Mouse (Mus musculus): ENCODE results near the gene Ccdc142. TPM values are rescaled to one million over a fixed set of nuclear protein-coding genes. Genes with fewer than 3 reads are reported as not detected.

The Ccdc142 gene
- polyA plus RNA-seq, 1 experiment from 2014 or later, result 1.00 TPM

DNA sequence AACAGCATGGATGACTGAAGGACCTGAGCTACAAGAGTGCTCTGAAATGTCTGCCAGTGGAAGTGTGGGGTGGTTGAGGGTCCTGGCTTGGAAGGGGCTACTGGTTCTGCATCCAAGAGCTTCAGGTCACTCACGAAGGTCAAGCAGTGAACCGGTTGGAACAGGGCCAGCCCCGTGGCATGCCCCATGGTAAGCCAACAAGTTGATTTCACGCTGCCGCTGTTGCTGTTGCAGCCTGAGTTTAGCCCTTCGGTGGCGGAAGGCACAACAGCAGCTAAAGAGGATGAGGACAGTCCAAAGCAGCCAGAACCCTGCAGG is 18.3 kb downstream of the Ccdc142 start:
- DNase-seq (ENCODE audit: low spot score, missing footprints), result no peak
- peak overlapping the region; percentile 96 for H3K9ac ChIP-seq (ENCODE audit: low read length)
- H3K36me3 ChIP-seq (ENCODE audit: control insufficient read depth, insufficient read depth, low read length), result no peaks in the 10 kb centered on the region; the same call in 1 of the 2 replicates
- H3K9me3 ChIP-seq (ENCODE audit: control insufficient read depth, low read length), result no peaks in the 10 kb centered on the region
- H3K27me3 ChIP-seq (ENCODE audit: control insufficient read depth, insufficient read depth, low read length), result no peaks in the 10 kb centered on the region
- WGBS, result 70% methylated on average over 7 of the region's 7 CpGs
- peaks cover 40% of the 10 kb centered on the region for H3K4me1 ChIP-seq (ENCODE audit: control insufficient read depth, insufficient read depth, low read length)
- peak overlapping the region; percentile 98 for H3K4me2 ChIP-seq
- H3K4me3 ChIP-seq (ENCODE audit: low read depth, low read length), result peak overlapping the region; percentile 79; the same call in 1 of the 2 replicates
- H3K27ac ChIP-seq (ENCODE audit: low read depth, low read length), result no peak overlapping the region; the same call in 1 of the 2 replicates
- ATAC-seq (ENCODE audit: low FRiP score), result no peak

DNA sequence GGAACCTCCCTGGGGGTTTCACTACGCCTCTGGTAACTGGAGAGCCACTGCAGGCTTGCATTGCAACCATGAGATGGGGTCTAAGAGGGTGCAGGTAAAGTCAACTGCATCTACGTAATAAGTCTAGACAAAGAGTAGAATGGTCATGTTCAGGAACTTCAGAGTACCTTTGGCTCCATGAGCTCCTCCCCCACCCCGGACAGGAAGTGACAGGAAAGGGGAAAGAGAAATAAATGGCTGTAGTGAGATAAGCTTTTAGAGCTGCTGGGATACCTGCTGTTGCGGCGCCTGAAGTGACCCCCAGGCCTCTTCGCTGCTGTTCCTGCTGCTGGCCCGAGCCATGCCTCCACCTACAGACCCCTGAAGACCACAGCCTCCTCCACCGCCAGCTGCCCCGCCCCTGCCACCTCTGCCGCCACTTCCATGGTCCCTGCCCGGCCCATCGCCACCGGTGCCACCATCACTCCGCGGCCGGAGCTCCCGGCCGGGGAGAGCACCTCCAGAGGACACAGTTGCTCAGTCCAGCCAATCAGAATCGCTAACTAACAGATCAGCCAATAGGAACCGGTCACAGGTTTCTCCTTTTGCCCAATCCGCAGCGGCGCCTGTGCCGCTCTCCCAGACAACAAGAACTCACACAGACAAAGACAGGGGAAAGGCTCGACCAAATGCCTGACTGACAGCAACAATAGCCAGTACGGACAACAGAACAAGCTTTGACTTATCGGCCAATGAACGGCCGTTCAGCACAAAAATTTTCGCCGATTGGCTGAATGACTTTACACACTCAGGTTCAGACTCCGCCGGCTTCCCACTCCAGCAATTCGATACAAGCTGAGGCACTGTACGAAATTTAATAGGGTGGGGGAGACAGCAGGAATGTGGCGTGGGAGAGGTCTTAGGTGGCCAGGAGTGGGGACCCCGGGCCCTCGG is 19.8 kb downstream of the Ccdc142 start, which contains the start of gene Wbp1:
Gene Wbp1, minus strand, starts transcription at position 630 of the 933 bp plus-strand sequence.
- Histone ChIP-seq H3K27me3 (ENCODE audit: control insufficient read depth, insufficient read depth, low read length) (no peaks in the 10 kb centered on the region), H3K4me3 (ENCODE audit: low read depth, low read length) (peak within 1 kb of the TSS; percentile 79), H3K4me2 (peak within 1 kb of the TSS; percentile 98), H3K9me3 (ENCODE audit: control insufficient read depth, low read length) (no peaks in the 10 kb centered on the region), H3K9ac (ENCODE audit: low read length) (peak within 1 kb of the TSS; percentile 98), H3K27ac (ENCODE audit: low read depth, low read length) (peak within 1 kb of the TSS; percentile 97), H3K36me3 (ENCODE audit: control insufficient read depth, insufficient read depth, low read length) (no peaks in the 10 kb centered on the region; the same call in 1 of the 2 replicates), H3K4me1 (ENCODE audit: control insufficient read depth, insufficient read depth, low read length) (peaks cover 39% of the 10 kb centered on the region)
- ATAC-seq (ENCODE audit: low FRiP score) (peak; percentile 94), DNase-seq (ENCODE audit: low spot score, missing footprints) (peak; percentile 97)
- under 1% methylated on average over 38 of the region's 38 CpGs for WGBS

GRCm38 (mm10) chr6:83121863-83122710 is 20.7 kb downstream of the Ccdc142 start:
- Histone ChIP-seq H3K4me1 (ENCODE audit: control insufficient read depth, insufficient read depth, low read length) (peaks cover 36% of the 10 kb centered on the region), H3K27me3 (ENCODE audit: control insufficient read depth, insufficient read depth, low read length) (no peaks in the 10 kb centered on the region), H3K27ac (ENCODE audit: low read depth, low read length) (peak overlapping the region; percentile 97), H3K36me3 (ENCODE audit: control insufficient read depth, insufficient read depth, low read length) (no peaks in the 10 kb centered on the region; the same call in 1 of the 2 replicates), H3K4me2 (peak overlapping the region; percentile 98), H3K9ac (ENCODE audit: low read length) (peak overlapping the region; percentile 98), H3K4me3 (ENCODE audit: low read depth, low read length) (peak overlapping the region; percentile 79), H3K9me3 (ENCODE audit: control insufficient read depth, low read length) (no peaks in the 10 kb centered on the region)
- no peak for ATAC-seq (ENCODE audit: low FRiP score)
- no peak for DNase-seq (ENCODE audit: low spot score, missing footprints)
- WGBS, result 3% methylated on average over 46 of the region's 52 CpGs

- WGBS, result 86% methylated on average over 5 of the region's 5 CpGs
- Histone ChIP-seq H3K9ac (ENCODE audit: low read length) (no peak overlapping the region), H3K27ac (ENCODE audit: low read depth, low read length) (no peak overlapping the region), H3K9me3 (ENCODE audit: control insufficient read depth, low read length) (no peaks in the 10 kb centered on the region), H3K27me3 (ENCODE audit: control insufficient read depth, insufficient read depth, low read length) (no peaks in the 10 kb centered on the region), H3K4me3 (ENCODE audit: low read depth, low read length) (peak overlapping the region; percentile 79; the same call in 1 of the 2 replicates), H3K4me1 (ENCODE audit: control insufficient read depth, insufficient read depth, low read length) (peaks cover 36% of the 10 kb centered on the region), H3K4me2 (peak overlapping the region; percentile 98), H3K36me3 (ENCODE audit: control insufficient read depth, insufficient read depth, low read length) (no peaks in the 10 kb centered on the region; the same call in 1 of the 2 replicates)
- DNase-seq (ENCODE audit: low spot score, missing footprints), result no peak
- ATAC-seq (ENCODE audit: low FRiP score), result no peak
Observed at GRCm38 (mm10) chr6:83122961-83123360, 21.6 kb downstream of the Ccdc142 start.

DNA sequence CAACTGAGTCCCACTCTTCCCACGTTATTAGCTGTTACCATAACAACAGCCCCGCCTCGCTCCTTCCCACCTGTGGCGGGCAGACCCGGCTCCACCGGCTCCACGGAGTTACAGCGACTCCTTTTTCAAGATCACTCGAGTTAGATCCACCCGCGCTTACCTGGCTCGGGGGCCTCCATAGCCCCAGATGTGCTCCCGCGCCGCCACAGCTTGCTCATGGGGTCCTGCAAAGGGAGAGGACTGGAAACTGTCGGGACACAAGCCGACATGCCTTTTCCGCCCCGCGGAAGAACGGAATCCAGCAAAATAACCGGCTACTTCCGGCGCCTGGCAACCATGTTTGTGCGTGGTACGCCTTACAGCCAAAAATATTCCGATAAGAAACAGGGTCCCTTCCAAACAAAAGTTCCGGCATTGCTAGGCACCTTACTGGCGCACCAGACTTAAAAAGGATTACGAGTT is 23.5 kb downstream of the Ccdc142 start:
- ATAC-seq (ENCODE audit: low FRiP score), result peak; percentile 1; the same call in 1 of the 2 replicates
- H3K27me3 ChIP-seq (ENCODE audit: control insufficient read depth, insufficient read depth, low read length), result no peaks in the 10 kb centered on the region
- no peaks in the 10 kb centered on the region for H3K9me3 ChIP-seq (ENCODE audit: control insufficient read depth, low read length)
- H3K9ac ChIP-seq (ENCODE audit: low read length), result peak overlapping the region; percentile 80
- DNase-seq (ENCODE audit: low spot score, missing footprints), result peak; percentile 99
- peak overlapping the region; percentile 72 for H3K4me3 ChIP-seq (ENCODE audit: low read depth, low read length)
- H3K4me1 ChIP-seq (ENCODE audit: control insufficient read depth, insufficient read depth, low read length), result peaks cover 32% of the 10 kb centered on the region
- WGBS, result under 1% methylated on average over 30 of the region's 30 CpGs
- no peaks in the 10 kb centered on the region for H3K36me3 ChIP-seq (ENCODE audit: control insufficient read depth, insufficient read depth, low read length)
- peak overlapping the region; percentile 85 for H3K4me2 ChIP-seq
- peak overlapping the region; percentile 48; the same call in 1 of the 2 replicates for H3K27ac ChIP-seq (ENCODE audit: low read depth, low read length)

DNA sequence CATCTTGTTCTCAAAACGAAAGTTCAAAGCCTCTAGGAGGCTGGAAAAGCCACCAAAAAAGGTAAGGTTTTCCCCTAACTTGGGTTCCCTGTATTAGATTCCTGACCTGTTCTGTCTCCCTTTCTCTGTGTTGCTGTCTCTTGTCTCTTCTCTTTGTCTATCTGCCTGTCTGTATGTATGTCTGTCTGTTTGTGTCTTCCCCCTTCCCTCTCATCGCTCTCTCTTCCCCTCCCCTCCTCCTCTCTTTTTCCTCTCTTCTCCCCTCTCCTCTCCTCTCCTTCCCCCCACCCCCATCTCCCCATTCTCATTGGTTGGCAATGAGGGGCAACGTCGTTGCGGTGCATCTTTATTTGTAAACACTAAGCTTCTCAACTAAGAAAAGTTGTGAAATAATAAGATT is 23.9 kb downstream of the Ccdc142 start, which contains the start of gene Ino80b:
Gene Ino80b, minus strand, starts transcription at position 101 of the 400 bp plus-strand sequence.
- H3K9ac ChIP-seq (ENCODE audit: low read length), result peak within 1 kb of the TSS; percentile 80
- H3K27ac ChIP-seq (ENCODE audit: low read depth, low read length), result peak within 1 kb of the TSS; percentile 48; the same call in 1 of the 2 replicates
- peaks cover 27% of the 10 kb centered on the region for H3K4me1 ChIP-seq (ENCODE audit: control insufficient read depth, insufficient read depth, low read length)
- no peaks in the 10 kb centered on the region for H3K36me3 ChIP-seq (ENCODE audit: control insufficient read depth, insufficient read depth, low read length)
- H3K9me3 ChIP-seq (ENCODE audit: control insufficient read depth, low read length), result no peaks in the 10 kb centered on the region
- no peak for ATAC-seq (ENCODE audit: low FRiP score)
- peak within 1 kb of the TSS; percentile 72 for H3K4me3 ChIP-seq (ENCODE audit: low read depth, low read length)
- no peak for DNase-seq (ENCODE audit: low spot score, missing footprints)
- peak within 1 kb of the TSS; percentile 85 for H3K4me2 ChIP-seq
- WGBS, result 30% methylated on average over 5 of the region's 5 CpGs
- no peaks in the 10 kb centered on the region for H3K27me3 ChIP-seq (ENCODE audit: control insufficient read depth, insufficient read depth, low read length)

DNA sequence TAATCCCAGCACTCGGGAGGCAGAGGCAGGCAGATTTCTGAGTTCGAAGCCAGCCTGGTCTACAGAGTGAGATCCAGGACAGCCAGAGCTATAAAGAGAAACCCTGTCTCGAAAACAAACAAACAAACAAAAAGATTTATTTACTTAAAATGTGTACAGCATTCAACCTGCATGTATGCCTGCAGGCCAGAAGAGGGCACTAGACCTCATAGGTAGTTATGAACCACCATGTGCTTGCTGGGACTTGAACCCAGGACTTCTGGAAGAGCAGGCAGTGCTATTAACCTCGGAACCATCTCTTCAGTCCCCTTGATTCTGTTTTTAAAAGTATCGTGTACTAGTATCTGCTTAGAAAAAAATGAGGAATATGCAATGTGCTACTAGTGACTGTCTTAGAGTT is 26.0 kb downstream of the Ccdc142 start:
- no peak for ATAC-seq (ENCODE audit: low FRiP score)
- WGBS, result 94% methylated on average over 5 of the region's 5 CpGs

DNA sequence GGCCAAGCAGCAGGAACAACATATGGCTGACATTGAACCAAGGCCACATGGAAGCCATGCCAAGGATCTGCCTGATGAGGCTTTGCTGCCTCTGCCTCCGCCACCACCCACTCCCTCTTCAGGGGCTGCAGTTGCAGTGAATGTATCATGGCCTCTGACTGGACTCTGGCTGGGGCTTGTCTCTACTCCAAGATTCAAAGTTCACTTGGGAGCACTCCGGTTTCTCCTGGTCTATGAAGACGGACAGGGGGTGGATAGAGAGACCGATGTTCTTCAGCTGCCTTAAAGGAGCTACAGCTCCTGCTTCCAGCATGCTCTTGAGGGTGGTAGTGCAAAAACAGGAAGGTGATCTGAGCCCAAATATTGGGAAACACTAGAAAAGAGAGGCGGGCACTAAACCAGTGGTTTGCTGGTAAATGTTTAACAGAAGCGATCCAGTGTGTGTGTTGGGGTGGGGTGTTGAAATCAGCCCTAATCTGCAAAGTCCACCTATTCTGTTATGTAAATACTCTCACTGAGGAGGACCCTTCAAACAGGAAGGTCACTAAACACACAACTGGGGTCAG is 30.2 kb downstream of the Ccdc142 start:
- H3K36me3 ChIP-seq (ENCODE audit: control insufficient read depth, insufficient read depth, low read length), result no peaks in the 10 kb centered on the region
- no peak overlapping the region for H3K27ac ChIP-seq (ENCODE audit: low read depth, low read length)
- no peaks in the 10 kb centered on the region for H3K9me3 ChIP-seq (ENCODE audit: control insufficient read depth, low read length)
- WGBS, result 85% methylated on average over 6 of the region's 6 CpGs
- ATAC-seq (ENCODE audit: low FRiP score) (no peak), DNase-seq (ENCODE audit: low spot score, missing footprints) (no peak)
- H3K4me3 ChIP-seq (ENCODE audit: low read depth, low read length), result no peak overlapping the region
- H3K4me2 ChIP-seq, result no peak overlapping the region
- H3K4me1 ChIP-seq (ENCODE audit: control insufficient read depth, insufficient read depth, low read length), result peaks cover 12% of the 10 kb centered on the region
- H3K27me3 ChIP-seq (ENCODE audit: control insufficient read depth, insufficient read depth, low read length), result peaks cover 7% of the 10 kb centered on the region
- H3K9ac ChIP-seq (ENCODE audit: low read length), result no peak overlapping the region

More for the DNA sequence above, 26.0 kb downstream of the Ccdc142 start:
- Histone ChIP-seq H3K9ac (ENCODE audit: low read length) (no peak overlapping the region), H3K4me2 (no peak overlapping the region), H3K27me3 (ENCODE audit: control insufficient read depth, insufficient read depth, low read length) (no peaks in the 10 kb centered on the region), H3K9me3 (ENCODE audit: control insufficient read depth, low read length) (no peaks in the 10 kb centered on the region), H3K27ac (ENCODE audit: low read depth, low read length) (no peak overlapping the region), H3K4me3 (ENCODE audit: low read depth, low read length) (no peak overlapping the region), H3K36me3 (ENCODE audit: control insufficient read depth, insufficient read depth, low read length) (no peaks in the 10 kb centered on the region), H3K4me1 (ENCODE audit: control insufficient read depth, insufficient read depth, low read length) (peaks cover 20% of the 10 kb centered on the region)
- no peak for DNase-seq (ENCODE audit: low spot score, missing footprints)

Measured in midbrain, embryonic 11.5 days (tissue).